Mouse (Mus musculus) neural tube, embryonic 10.5 days (tissue): ENCODE data around the gene Exosc8.
"Not testable (repeated sequence)": the region's sequence is repeated elsewhere in the genome, so short reads cannot be mapped to it uniquely, and the experiment has no call there.

Source experiments
- DNase-seq: peaks from one replicate; pipeline ENCODE4 v3.0.0-alpha.2; 2017; ENCODE audit warnings: low spot score; ENCODE audit errors: extremely low spot score

Exosc8 gene

DNA sequence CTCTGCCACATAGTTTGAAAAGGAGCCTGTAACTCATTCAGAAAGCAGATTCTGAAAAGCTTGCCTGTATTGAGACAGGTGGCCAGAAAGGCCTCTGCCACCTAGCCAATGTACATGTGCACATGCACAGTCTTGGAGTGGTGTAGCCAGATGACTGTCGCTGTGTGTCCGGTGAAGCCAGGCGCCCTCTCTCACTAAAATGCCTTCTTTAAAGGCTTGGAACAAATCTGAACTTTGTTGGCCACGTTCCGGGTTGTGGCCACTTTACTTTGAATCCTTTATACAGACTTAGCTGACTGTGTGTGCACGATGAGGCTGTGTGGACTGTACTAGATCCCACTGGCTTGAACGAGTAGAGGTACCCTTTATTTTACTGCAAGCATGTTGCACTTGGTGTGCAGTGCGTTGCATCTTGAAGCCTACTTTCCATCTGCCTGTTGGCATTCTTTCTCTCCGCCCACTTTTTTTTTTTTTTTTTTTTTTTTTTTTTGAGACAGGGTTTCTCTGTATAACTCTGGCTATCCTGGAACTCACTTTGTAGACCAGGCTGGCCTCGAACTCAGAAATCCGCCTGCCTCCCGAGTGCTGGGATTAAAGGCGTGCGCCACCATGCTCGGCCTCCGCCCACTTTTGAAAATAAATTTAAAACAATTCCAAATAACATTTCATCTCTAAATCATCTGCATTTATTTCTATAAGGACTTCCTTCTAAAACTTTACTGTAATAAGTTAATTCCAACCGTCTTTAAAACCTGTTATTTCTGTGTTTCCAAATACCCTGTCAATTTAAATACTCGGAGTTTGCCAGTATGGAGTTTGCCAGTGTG, 1.1 kb upstream of the Exosc8 start:
- peak; percentile 40 for DNase-seq

GRCm38 (mm10) chr3:54734411-54735246, 564 bp downstream of the Exosc8 start:
- peak; percentile 90 for DNase-seq

GRCm38 (mm10) chr3:54732371-54732770, 2.8 kb downstream of the Exosc8 start:
- no peak for DNase-seq

GRCm38 (mm10) chr3:54731626-54732150, 3.5 kb downstream of the Exosc8 start:
- no peak for DNase-seq

- DNase-seq: no peak
Observed at GRCm38 (mm10) chr3:54728100-54728499, 7.1 kb downstream of the Exosc8 start.

DNA sequence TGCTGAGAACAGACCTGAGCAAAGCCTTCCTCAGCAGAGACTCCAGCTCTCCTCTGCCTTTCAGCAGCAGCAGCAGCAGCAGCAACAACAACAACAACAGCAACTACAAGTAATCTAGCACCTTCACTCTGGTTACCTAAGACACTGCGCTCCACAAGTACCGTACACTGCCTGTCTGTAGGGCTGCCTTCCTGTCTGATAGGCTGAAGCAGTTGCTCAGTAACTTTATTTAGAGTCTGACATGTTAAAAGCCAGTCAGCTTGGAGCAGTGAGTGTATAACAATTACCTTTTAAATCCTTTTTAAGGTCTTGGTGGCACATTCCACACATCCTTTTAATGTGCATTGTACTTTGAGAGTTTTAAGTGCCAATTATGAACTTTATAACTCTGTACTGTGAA, 7.6 kb downstream of the Exosc8 start:
- no peak for DNase-seq

DNA sequence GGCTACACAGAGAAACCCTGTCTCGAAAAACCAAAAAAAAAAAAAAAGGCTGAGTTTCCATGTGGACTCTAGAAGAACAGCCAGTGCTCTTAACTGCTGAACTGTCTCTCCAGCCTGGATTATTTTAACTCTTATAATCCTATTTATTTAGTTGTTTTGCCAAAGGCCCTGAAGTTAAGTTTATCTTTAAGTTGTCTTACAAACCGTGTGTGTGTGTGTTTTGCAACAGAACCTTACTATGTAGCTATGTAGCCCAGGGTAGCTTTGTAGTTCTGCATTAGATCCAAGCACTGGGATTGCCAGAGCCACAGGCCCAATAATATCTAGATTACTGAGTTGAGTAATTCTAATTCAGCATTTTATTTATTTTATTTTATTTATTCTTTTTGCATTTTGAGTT, 9.8 kb downstream of the Exosc8 start:
- DNase-seq: no peak

DNA sequence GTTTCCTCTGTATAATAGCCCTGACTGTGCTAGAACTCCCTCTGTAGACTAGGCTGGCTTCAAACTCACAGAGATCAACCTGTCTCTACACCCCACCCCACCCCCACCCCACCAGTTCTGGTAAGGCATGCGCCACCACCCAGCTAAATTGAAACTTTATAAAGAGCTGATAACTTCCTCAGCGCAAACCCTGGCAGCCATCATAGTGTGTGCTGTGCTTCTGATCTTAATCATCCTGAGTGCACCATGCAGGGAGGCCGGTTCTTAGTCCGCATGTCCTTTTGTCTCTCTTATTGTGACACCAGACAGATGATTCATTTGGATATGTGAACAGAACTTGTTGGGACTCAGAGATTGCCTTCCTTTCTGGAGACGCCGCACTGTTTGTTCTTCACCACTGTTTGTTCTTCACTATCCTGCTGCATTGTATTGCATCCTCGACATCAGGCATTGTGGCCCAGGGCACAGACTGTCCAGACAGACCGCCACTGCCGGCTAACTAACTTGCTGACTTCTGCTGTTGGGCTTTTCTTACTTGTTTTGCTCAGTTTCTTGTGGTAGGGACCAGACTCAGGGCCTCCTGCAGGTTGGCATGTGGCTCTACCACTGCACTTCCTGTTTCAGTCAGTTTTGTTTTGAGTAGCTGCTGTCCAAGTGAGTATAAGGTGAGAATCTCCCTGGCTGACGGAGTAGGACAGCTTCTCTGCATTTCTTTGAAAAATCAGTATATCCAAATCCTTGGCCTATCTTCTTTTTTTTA, 11.3 kb downstream of the Exosc8 start:
- DNase-seq: no peak

DNA sequence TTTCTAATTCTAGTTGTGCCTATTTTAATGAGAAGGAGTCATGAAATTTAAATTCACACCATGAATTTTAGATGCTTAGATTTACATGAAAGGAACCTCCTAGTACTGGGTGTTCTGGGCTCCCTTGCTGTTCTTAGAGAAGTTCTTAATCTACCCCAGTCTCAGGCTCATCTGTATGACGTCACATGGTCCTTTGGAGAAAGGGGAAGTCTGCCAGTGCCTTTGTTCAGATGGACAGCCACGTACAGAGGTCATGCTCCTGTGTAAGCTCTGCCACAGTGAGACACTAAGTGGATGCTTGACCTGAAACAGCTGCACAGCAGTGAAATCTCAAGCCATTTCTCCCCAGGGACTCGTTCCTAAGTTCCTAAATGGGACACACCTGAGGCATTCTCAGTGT, 16.2 kb downstream of the Exosc8 start:
- DNase-seq: no peak

DNA sequence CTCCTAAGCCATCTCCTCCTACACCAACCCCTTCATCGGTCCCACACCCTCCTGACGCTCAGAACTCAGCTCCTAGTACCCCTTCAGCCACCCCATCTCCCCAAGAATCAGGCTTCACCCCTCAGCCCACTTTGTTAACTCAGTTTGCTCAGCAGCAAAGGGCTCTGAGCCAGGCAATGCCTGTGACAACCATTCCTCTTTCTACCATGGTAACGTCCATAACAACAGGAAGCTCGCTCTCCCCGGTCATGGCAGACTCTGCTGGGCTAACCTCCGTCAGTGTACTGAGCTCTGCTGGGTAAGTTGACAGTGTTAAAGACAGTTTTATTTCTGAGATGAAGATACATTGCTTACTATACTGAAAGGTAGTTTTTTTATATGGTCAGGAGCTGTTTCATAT, 17.8 kb downstream of the Exosc8 start:
- no peak for DNase-seq

DNA sequence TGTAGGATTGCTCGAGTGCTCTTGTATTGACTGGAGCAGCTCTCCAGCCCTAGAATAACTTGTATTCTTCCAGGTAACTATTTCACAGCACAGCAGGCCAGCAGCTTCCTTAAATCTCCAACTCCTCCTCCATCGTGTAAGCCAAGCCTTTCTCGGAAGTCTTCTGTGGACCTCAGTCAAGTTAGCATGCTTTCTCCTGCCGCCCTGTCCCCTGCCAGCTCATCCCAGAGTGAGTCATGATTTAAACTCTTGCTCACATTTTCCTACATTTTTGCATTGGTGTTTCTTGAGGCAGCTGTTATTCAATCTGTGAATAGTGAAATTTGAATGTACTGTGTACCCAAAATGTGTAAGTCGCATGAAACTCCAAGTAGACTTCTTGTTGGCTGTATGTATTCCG, 19.7 kb downstream of the Exosc8 start:
- DNase-seq: no peak

- DNase-seq: no peak
Observed at GRCm38 (mm10) chr3:54714253-54714652, 20.9 kb downstream of the Exosc8 start, which contains the start of gene Gm21958. Gm21958 (minus strand) TSS chr3:54714353.

DNA sequence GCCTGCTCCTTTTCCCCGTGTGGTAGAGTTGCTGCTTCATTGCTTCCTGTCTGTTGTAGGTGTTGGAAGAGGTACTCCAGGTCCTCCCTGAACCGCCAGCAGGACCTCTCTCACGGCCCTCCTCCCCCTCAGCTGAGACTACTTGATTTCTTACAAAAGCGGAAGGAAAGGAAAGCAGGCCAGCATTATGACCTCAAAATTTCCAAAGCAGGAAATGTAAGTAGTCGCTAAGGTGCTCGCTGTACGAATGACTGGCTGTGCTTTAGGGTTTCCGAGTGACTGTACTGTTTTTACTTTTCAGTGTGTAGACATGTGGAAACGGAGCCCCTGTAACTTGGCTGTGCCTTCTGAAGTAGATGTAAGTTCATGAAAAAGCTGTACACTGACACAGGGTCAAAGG, 26.2 kb downstream of the Exosc8 start:
- DNase-seq: no peak

DNA sequence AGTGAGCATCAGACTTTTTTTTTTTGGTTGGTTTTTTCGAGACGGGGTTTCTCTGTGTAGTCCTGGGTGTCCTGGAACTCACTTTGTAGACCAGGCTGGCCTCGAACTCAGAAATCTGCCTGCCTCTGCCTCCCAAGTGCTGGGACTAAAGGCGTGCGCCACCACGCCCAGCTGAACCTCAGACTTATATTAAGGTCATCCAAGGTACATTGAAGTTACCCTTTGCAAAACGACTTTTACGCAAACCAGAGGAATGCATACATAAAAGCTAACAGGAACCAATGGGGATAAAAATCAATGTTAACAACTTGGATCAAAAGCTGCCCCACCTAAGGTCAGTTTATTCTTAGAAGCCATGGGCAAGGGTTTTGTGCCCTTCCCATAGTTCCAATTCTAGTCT, 31.1 kb downstream of the Exosc8 start:
- DNase-seq: not testable (repeated sequence)

- DNase-seq: no peak
Observed at GRCm38 (mm10) chr3:54699759-54700301, 35.4 kb downstream of the Exosc8 start.

DNA sequence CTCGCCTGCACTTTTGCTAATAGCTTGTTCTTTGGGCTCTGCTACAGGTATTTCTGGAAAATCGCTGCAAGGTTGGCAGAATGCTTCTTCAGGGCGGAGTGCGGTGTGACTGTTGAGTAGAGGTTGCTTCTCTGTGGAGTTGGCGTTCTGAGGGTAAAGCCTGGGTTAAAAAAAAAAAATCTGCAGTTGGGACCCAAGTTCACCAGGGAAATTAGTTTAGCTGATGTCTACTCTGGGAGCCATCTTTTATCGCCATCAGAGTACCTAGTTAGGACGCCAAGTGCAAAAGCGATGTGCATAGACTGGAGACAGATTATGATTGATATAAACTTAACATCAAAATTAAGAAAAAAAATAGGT, 42.2 kb downstream of the Exosc8 start:
- DNase-seq: no peak

DNA sequence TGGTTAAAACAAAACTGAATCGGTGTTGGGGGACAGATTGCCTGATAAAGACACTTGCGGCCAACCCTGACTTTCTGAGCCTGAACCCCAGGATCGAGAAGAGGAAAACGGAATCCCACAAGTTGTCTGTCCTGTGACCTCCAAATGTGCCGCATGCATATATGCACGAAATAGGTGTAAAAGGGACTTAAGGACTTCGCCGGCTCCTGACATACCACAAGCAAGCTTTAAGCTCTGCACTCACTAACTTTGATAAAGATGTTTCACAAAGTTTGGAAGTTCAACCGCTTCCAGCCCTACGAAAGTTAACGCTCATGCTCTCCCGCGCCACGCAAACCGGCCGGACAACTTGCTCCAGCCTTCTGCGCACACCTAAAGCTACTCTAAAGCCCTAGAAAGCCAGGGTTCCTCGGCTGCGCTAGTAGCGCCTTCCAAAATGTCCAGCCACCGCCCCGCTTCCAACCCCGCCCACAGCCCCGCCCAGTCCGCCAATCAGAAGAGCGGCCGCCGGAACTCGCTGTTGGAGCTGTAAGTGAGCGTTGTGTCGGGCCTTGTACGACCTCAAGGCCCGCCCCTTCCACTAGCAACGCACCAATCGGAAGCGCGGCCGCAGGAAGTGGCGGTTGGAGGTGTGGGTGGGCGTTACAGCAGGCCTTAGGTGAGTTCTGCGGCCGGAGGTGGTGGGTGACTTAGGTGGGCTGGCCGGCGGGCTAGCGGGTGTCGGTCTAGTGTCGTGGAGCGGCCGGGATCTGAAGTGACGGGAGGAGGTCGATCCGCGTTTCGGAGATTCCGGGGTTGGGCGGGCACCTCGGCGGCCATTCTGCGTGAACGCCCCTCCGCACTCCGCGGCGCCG, 42.8 kb downstream of the Exosc8 start, which contains the start of gene Supt20:
TSS of gene Supt20 (plus strand) at position 606 of the 854 bp plus-strand sequence.
- DNase-seq: peak; percentile 94

GRCm38 (mm10) chr3:54689091-54689490, 46.1 kb downstream of the Exosc8 start:
- no peak for DNase-seq

- no peak for DNase-seq
Observed at GRCm38 (mm10) chr3:54687245-54687644, 47.9 kb downstream of the Exosc8 start.

GRCm38 (mm10) chr3:54685202-54685601, 50.0 kb downstream of the Exosc8 start:
- DNase-seq: no peak
